Mouse (Mus musculus) erythroblast, embryonic 14.5 days (primary cell): ENCODE measurements around the gene Psap.

ENCODE experiments used
- GATA1 ChIP-seq: IDR thresholded peaks from 2 replicates; pipeline ENCODE4 v1.6.1; 2012; ENCODE audit warnings: low read length, inconsistent platforms, mixed read lengths
- TAL1 ChIP-seq: IDR thresholded peaks from 3 replicates; pipeline ENCODE4 v1.6.1; 2012; ENCODE audit warnings: low read length, inconsistent platforms, mixed read lengths

GRCm38 (mm10) chr10:60316166-60316565 is 38.7 kb downstream of the Psap start:
- TF ChIP-seq GATA1, result no peak
- no peak for TF ChIP-seq TAL1
